10 mouse cellular contexts compared by ENCODE assay signal in genomic region chr10:43517836-43518235, GRCm38 (mm10). TPM values are rescaled to one million over a fixed set of nuclear protein-coding genes. Genes with fewer than 3 reads are reported as not detected.
DNase-seq lines count a peak whose midpoint lies in the region; ATAC-seq and TF ChIP-seq lines count a peak whose summit lies in the region.
"Had no signal": no experiment of that assay in that cellular context is flagged by ENCODE, and none has a peak within 500 bp of the region (broad histone marks: within the 10 kb centered on the region; RNA-seq: fewer than 3 reads in every experiment).

No protein-coding gene starts in this region.

- H3K27ac ChIP-seq in kidney, adult 2 months (ENCODE audit: insufficient read depth, low read depth, low read length) = peak overlapping the region; percentile 95
- H3K27ac ChIP-seq in lung, postnatal 0 days (ENCODE audit: low read length) = peak overlapping the region; percentile 48
- H3K27ac ChIP-seq in forebrain, embryonic 13.5 days = no peak overlapping the region
- H3K27ac ChIP-seq: embryonic facial prominence, embryonic 12.5 days; hindbrain, embryonic 14.5 days had no signal

- DNase-seq in gastrocnemius, adult 18-20 months (ENCODE audit: low spot score) = peak; percentile 17
- DNase-seq in gastrocnemius, postnatal 4 days (ENCODE audit: low spot score in 2 of 2) = no peak
- peak; percentile 25 for DNase-seq in brain, embryonic 14.5 days (ENCODE audit: low read depth)
- peak; percentile 96 for DNase-seq in kidney, adult 2 months
- peak; percentile 81 for DNase-seq in lung, postnatal 0 days (ENCODE audit: low spot score)
- DNase-seq in thymus, postnatal 25 days = no peak
- no peak for DNase-seq in gastrocnemius, postnatal 25 days

- 26% methylated on average over 4 of the region's 4 CpGs for WGBS in kidney, adult 2 months
- WGBS in lung, postnatal 0 days = 21% methylated on average over 4 of the region's 4 CpGs
- 72% methylated on average over 4 of the region's 4 CpGs for WGBS in forebrain, embryonic 13.5 days

- H3K4me3 ChIP-seq in kidney, adult 2 months (ENCODE audit: insufficient read depth, low read depth, low read length) = no peak overlapping the region; the same call in 1 of the 2 replicates
- no peak overlapping the region for H3K4me3 ChIP-seq in lung, postnatal 0 days (ENCODE audit: low read depth, low read length)
- no peak overlapping the region for H3K4me3 ChIP-seq in forebrain, embryonic 13.5 days
- H3K4me3 ChIP-seq: embryonic facial prominence, embryonic 12.5 days had no signal

- peak overlapping the region; percentile 12; the same call in 1 of the 2 replicates for H3K4me2 ChIP-seq in lung, postnatal 0 days (replicated peaks; ENCODE audit: low read depth, low read length)
- no peak overlapping the region for H3K4me2 ChIP-seq in forebrain, embryonic 13.5 days
- H3K4me2 ChIP-seq: embryonic facial prominence, embryonic 12.5 days; hindbrain, embryonic 14.5 days had no signal

- H3K27me3 ChIP-seq in kidney, adult 2 months (replicated peaks; ENCODE audit: control insufficient read depth, insufficient read depth, low read length) = no peaks in the 10 kb centered on the region
- no peaks in the 10 kb centered on the region for H3K27me3 ChIP-seq in lung, postnatal 0 days (replicated peaks; ENCODE audit: insufficient read depth, low read length)
- no peaks in the 10 kb centered on the region for H3K27me3 ChIP-seq in forebrain, embryonic 13.5 days
- H3K27me3 ChIP-seq: embryonic facial prominence, embryonic 12.5 days had no signal

- peak; percentile 72 for ATAC-seq in lung, postnatal 0 days
- no peak for ATAC-seq in forebrain, embryonic 13.5 days

- no peak overlapping the region for H3K9ac ChIP-seq in lung, postnatal 0 days (replicated peaks; ENCODE audit: low read depth)
- no peak overlapping the region for H3K9ac ChIP-seq in forebrain, embryonic 13.5 days
- H3K9ac ChIP-seq: embryonic facial prominence, embryonic 12.5 days; hindbrain, embryonic 14.5 days had no signal

- peak; percentile 47; the same call in 1 of the 2 replicates for TF ChIP-seq EP300 in lung, postnatal 0 days (IDR thresholded peaks at IDR 0.05)

- TF ChIP-seq CTCF in brain, embryonic 14.5 days (IDR thresholded peaks at IDR 0.05; ENCODE audit: borderline replicate concordance, extremely low read depth, insufficient read depth, insufficient read length) = no peak
- TF ChIP-seq CTCF in kidney, adult 2 months (conservative IDR thresholded peaks at IDR 0.05; ENCODE audit: insufficient read depth, insufficient read length, low read depth, low read length) = no peak
- no peak for TF ChIP-seq CTCF in lung, postnatal 0 days (IDR thresholded peaks at IDR 0.05)

- TF ChIP-seq POLR2A in brain, embryonic 14.5 days (IDR thresholded peaks at IDR 0.05; ENCODE audit: borderline replicate concordance, extremely low read depth, insufficient read depth, insufficient read length, poor library complexity, severe bottlenecking) = no peak
- TF ChIP-seq POLR2A in kidney, adult 2 months (IDR thresholded peaks at IDR 0.05; ENCODE audit: low read depth, low read length) = no peak

- peaks cover 24% of the 10 kb centered on the region; the same call in 1 of the 2 replicates for H3K4me1 ChIP-seq in kidney, adult 2 months (ENCODE audit: control insufficient read depth, insufficient read depth, low read length)
- H3K4me1 ChIP-seq in lung, postnatal 0 days (ENCODE audit: insufficient read depth, low read depth, low read length) = peaks cover 7% of the 10 kb centered on the region; the same call in 1 of the 2 replicates
- H3K4me1 ChIP-seq in forebrain, embryonic 13.5 days = no peaks in the 10 kb centered on the region
- H3K4me1 ChIP-seq: embryonic facial prominence, embryonic 12.5 days had no signal

- no peaks in the 10 kb centered on the region for H3K36me3 ChIP-seq in kidney, adult 2 months (ENCODE audit: control insufficient read depth, insufficient read depth, low read length)
- no peaks in the 10 kb centered on the region for H3K36me3 ChIP-seq in lung, postnatal 0 days (ENCODE audit: insufficient read depth, low read length)
- H3K36me3 ChIP-seq in forebrain, embryonic 13.5 days (ENCODE audit: poor library complexity, severe bottlenecking) = peaks cover 21% of the 10 kb centered on the region

- no peaks in the 10 kb centered on the region for H3K9me3 ChIP-seq in lung, postnatal 0 days (ENCODE audit: low read length)
- H3K9me3 ChIP-seq in forebrain, embryonic 13.5 days (replicated peaks) = no peaks in the 10 kb centered on the region
- H3K9me3 ChIP-seq: embryonic facial prominence, embryonic 12.5 days had no signal

RNA-seq across cellular contexts. Expression of gene Gm9803, which starts 6.0 kb away (rescaled TPM):
- total RNA-seq in gastrocnemius, adult 18-20 months (2021) = 10 to 100 TPM in 1 of 2 experiments, 1 to 10 TPM in 1; 2.9 to 14.2 TPM
- 1 to 10 TPM in 1 of 2 experiments, not detected in 1; 7.0 TPM for total RNA-seq in gastrocnemius, postnatal 4 days (2021)
- 15.0 and 45.2 TPM in 2 replicates for polyA plus RNA-seq in brain, embryonic 14.5 days (2012; rRNA removed)
- polyA plus RNA-seq in kidney, adult 2 months (2012; rRNA removed) = 74.5 and 91.3 TPM in 2 replicates
- 9.1 and 21.1 TPM in 2 replicates for polyA plus RNA-seq in lung, postnatal 0 days (2015; fragmentation: Nextera tagmentation; extraction: Ambion mirVana)
- 19.4 and 23.4 TPM in 2 replicates for polyA plus RNA-seq in forebrain, embryonic 13.5 days (2015; fragmentation: Nextera tagmentation; extraction: Ambion mirVana)
- total RNA-seq in gastrocnemius, postnatal 25 days (2021) = 10 to 100 TPM in 1 of 2 experiments, 1 to 10 TPM in 1; 6.6 to 16.7 TPM

RNA-seq across cellular contexts. Expression of gene 1700021F05Rik, which starts 23.0 kb away (rescaled TPM):
- 10 to 100 TPM; 94.5 to 96.7 TPM for total RNA-seq in gastrocnemius, adult 18-20 months (2021)
- 10 to 100 TPM; 69.1 to 70.4 TPM for total RNA-seq in gastrocnemius, postnatal 4 days (2021)
- 17.9 and 26.4 TPM in 2 replicates for polyA plus RNA-seq in brain, embryonic 14.5 days (2012; rRNA removed)
- polyA plus RNA-seq in kidney, adult 2 months (2012; rRNA removed) = 13.3 and 19.6 TPM in 2 replicates
- polyA plus RNA-seq in lung, postnatal 0 days (2015; fragmentation: Nextera tagmentation; extraction: Ambion mirVana) = 34.2 and 36.8 TPM in 2 replicates
- polyA plus RNA-seq in forebrain, embryonic 13.5 days (2015; fragmentation: Nextera tagmentation; extraction: Ambion mirVana) = 63.0 and 65.2 TPM in 2 replicates
- 100 to 1,000 TPM; 101 to 117 TPM for total RNA-seq in gastrocnemius, postnatal 25 days (2021)

RNA-seq across cellular contexts. Expression of gene Bend3, which starts 39.2 kb away (rescaled TPM):
- 1 to 10 TPM; 3.3 to 3.8 TPM for total RNA-seq in gastrocnemius, adult 18-20 months (2021)
- 1 to 10 TPM; 7.1 to 7.2 TPM for total RNA-seq in gastrocnemius, postnatal 4 days (2021)
- polyA plus RNA-seq in brain, embryonic 14.5 days (2012; rRNA removed) = 10.5 and 13.1 TPM in 2 replicates
- 3.8 TPM in 2 replicates for polyA plus RNA-seq in kidney, adult 2 months (2012; rRNA removed)
- 0.81 and 0.89 TPM in 2 replicates for polyA plus RNA-seq in lung, postnatal 0 days (2015; fragmentation: Nextera tagmentation; extraction: Ambion mirVana)
- polyA plus RNA-seq in forebrain, embryonic 13.5 days (2015; fragmentation: Nextera tagmentation; extraction: Ambion mirVana) = 3.8 and 5.0 TPM in 2 replicates
- 1 to 10 TPM; 2.9 to 3.6 TPM for total RNA-seq in gastrocnemius, postnatal 25 days (2021)

Comparison
In these comparisons a context has a peak if more than half of its experiments do, and no peak if none do; other contexts are left out.
1. DNase-seq: peak in gastrocnemius, adult 18-20 months (single experiment), brain, embryonic 14.5 days (single experiment), kidney, adult 2 months (single experiment) and lung, postnatal 0 days (single experiment); none in gastrocnemius, postnatal 4 days (0 of 2), thymus, postnatal 25 days (single experiment) and gastrocnemius, postnatal 25 days (single experiment).